Mouse (Mus musculus): ENCODE results near the gene Ppp1r13b. TPM values are rescaled to one million over a fixed set of nuclear protein-coding genes. Genes with fewer than 3 reads are reported as not detected.

Gene Ppp1r13b
- polyA plus RNA-seq, 1 experiment: 4.8 TPM

DNA sequence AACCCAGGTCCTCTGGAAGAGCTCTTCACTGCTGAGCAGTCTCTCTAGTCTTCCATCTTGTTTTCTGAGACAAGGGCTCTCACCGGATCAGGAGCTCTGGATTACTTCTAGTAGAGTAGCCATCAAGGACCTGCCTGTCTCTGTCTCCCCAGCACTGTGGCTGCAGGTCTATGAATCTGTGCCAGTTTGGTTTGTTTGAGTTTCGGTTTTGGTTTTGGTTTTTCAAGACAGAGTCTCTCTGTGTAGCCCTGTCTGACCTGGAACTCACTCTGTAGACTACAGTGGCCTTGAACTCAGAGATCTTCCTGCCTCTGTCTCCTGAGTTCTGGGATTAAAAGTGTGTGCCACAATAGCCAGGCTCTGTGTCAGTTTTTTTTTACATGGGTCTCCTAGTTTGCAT, 3.9 kb upstream of the Ppp1r13b start:
- Histone ChIP-seq H3ac (ENCODE audit: control insufficient read depth, insufficient read length, low read depth) (no peak overlapping the region), H3K79me3 (ENCODE audit: low read depth) (no peaks in the 10 kb centered on the region), H3K27me3 (ENCODE audit: control insufficient read depth, insufficient read depth, insufficient read length) (no peaks in the 10 kb centered on the region), H3K4me3 (ENCODE audit: insufficient read depth, poor library complexity, severe bottlenecking) (no peak overlapping the region), H3K36me3 (ENCODE audit: control insufficient read depth, insufficient read depth) (no peaks in the 10 kb centered on the region), H3K79me2 (ENCODE audit: control insufficient read depth, insufficient read depth) (peaks cover 7% of the 10 kb centered on the region)
- TF ChIP-seq FOSL1 (IDR thresholded peaks at IDR 0.05; ENCODE audit: insufficient read depth, low read length, poor library complexity, severe bottlenecking): no peak
- no peak for TF ChIP-seq USF1 (IDR thresholded peaks at IDR 0.05; ENCODE audit: low read depth)
- TF ChIP-seq CEBPB (IDR thresholded peaks at IDR 0.05; ENCODE audit: low read depth): no peak
- TF ChIP-seq CTCF (IDR thresholded peaks at IDR 0.05; ENCODE audit: control insufficient read depth, insufficient read depth, insufficient read length): no peak
- no peak for TF ChIP-seq MYOG (IDR thresholded peaks at IDR 0.05; ENCODE audit: control insufficient read depth, extremely low read depth, insufficient read length)
- TF ChIP-seq MAX (IDR thresholded peaks at IDR 0.05): no peak
- no peak for TF ChIP-seq MYOD1 (IDR thresholded peaks at IDR 0.05; ENCODE audit: control insufficient read depth, insufficient read length, low read depth)

DNA sequence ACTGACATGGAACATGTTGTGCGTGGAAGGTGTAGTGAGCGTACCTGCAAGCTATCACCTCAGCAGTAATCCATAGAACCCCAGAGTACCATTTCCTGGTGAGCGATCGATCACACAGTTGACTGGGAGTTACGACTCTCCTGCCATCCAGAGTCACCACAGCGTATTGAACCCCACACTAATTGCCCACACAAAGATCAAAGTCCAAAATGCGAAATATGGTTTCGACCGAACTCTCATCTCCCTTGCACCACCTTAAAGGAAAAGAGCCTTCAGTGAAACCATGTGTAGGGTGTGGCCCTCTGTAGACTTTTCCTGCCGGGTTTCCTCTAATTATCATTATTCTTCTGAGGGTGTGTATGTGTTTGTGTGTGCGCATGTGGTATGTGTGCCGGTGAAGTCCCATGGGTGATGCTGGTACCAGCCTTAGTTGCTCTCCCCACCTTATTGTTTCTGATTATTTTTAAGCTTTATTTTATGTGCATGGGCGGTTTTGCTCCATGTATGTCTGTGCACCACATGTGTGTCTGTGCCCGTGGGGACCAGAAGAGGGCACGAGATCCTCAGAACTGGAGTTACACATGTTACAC, 3.4 kb upstream of the Ppp1r13b start:
- H3K27me3 ChIP-seq (ENCODE audit: control insufficient read depth, insufficient read depth, insufficient read length): no peaks in the 10 kb centered on the region
- H3K36me3 ChIP-seq (ENCODE audit: control insufficient read depth, insufficient read depth): no peaks in the 10 kb centered on the region
- H3ac ChIP-seq (ENCODE audit: control insufficient read depth, insufficient read length, low read depth): no peak overlapping the region
- TF ChIP-seq MYOD1 (IDR thresholded peaks at IDR 0.05; ENCODE audit: control insufficient read depth, insufficient read length, low read depth) (no peak), USF1 (IDR thresholded peaks at IDR 0.05; ENCODE audit: low read depth) (no peak), MAX (IDR thresholded peaks at IDR 0.05) (no peak), MYOG (IDR thresholded peaks at IDR 0.05; ENCODE audit: control insufficient read depth, extremely low read depth, insufficient read length) (no peak), FOSL1 (IDR thresholded peaks at IDR 0.05; ENCODE audit: insufficient read depth, low read length, poor library complexity, severe bottlenecking) (no peak), CTCF (IDR thresholded peaks at IDR 0.05; ENCODE audit: control insufficient read depth, insufficient read depth, insufficient read length) (no peak), CEBPB (IDR thresholded peaks at IDR 0.05; ENCODE audit: low read depth) (no peak)
- no peaks in the 10 kb centered on the region for H3K79me3 ChIP-seq (ENCODE audit: low read depth)
- H3K79me2 ChIP-seq (ENCODE audit: control insufficient read depth, insufficient read depth): peaks cover 8% of the 10 kb centered on the region
- no peak overlapping the region for H3K4me3 ChIP-seq (ENCODE audit: insufficient read depth, poor library complexity, severe bottlenecking)

DNA sequence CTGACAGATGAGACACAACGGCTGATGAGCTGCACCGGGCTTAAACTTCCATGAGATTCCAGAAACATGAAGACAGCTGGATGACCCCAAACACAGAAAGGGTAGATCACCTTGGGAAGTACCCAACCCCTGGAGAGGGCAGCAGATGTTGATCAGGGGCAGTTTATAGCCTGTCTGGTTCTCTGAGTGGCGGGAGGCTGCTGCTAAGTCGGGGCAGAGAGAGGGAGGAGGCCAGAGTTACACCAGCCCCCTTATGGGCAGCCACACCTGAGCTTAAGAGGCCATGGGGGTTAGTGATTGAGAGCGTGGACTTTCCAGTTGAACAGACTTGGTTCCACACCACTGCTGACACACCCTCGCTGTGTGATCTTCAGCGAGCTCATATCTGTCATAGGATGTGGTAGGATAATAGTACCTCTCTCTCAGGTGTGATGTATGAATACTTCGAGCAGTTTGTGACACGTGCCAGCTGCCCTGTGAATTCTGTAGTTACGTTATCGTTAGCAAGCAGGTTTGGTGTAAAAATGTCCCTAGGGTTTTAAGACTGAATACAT, 1.2 kb upstream of the Ppp1r13b start:
- no peaks in the 10 kb centered on the region for H3K27me3 ChIP-seq (ENCODE audit: control insufficient read depth, insufficient read depth, insufficient read length)
- H3K79me3 ChIP-seq (ENCODE audit: low read depth): peaks cover 3% of the 10 kb centered on the region
- TF ChIP-seq USF1 (IDR thresholded peaks at IDR 0.05; ENCODE audit: low read depth) (no peak), MAX (IDR thresholded peaks at IDR 0.05) (no peak), MYOD1 (IDR thresholded peaks at IDR 0.05; ENCODE audit: control insufficient read depth, insufficient read length, low read depth) (no peak), FOSL1 (IDR thresholded peaks at IDR 0.05; ENCODE audit: insufficient read depth, low read length, poor library complexity, severe bottlenecking) (no peak), CTCF (IDR thresholded peaks at IDR 0.05; ENCODE audit: control insufficient read depth, insufficient read depth, insufficient read length) (no peak), MYOG (IDR thresholded peaks at IDR 0.05; ENCODE audit: control insufficient read depth, extremely low read depth, insufficient read length) (no peak), CEBPB (IDR thresholded peaks at IDR 0.05; ENCODE audit: low read depth) (no peak)
- H3K79me2 ChIP-seq (ENCODE audit: control insufficient read depth, insufficient read depth): peaks cover 8% of the 10 kb centered on the region
- no peaks in the 10 kb centered on the region for H3K36me3 ChIP-seq (ENCODE audit: control insufficient read depth, insufficient read depth)
- no peak overlapping the region for H3K4me3 ChIP-seq (ENCODE audit: insufficient read depth, poor library complexity, severe bottlenecking)
- H3ac ChIP-seq (ENCODE audit: control insufficient read depth, insufficient read length, low read depth): no peak overlapping the region

DNA sequence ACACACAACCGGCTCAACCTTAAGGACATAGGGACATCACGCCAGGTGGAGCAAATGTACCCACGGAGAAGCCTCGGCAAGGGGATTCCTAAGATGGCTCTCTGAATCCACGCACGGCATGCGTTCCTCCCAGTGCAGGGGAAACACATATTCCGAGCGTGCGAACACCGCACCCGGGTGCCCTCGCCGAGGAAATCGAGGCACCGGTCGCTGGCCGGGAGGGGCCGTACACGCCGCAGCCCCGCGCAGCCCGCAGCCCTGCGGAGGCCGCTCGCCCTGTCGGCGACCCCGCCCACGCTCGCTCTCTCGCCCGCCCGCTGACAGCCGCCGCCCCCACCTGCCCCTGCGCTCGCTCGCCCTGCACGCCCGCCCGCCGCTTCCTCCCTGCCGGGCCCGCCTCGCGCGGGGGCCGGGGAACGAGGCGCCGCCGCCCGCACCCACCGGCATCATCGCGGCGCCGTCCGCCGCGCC, 454 bp downstream of the Ppp1r13b start:
- Histone ChIP-seq H3K79me2 (ENCODE audit: control insufficient read depth, insufficient read depth) (peaks cover 8% of the 10 kb centered on the region), H3K79me3 (ENCODE audit: low read depth) (peaks cover 3% of the 10 kb centered on the region), H3ac (ENCODE audit: control insufficient read depth, insufficient read length, low read depth) (peak overlapping the region; percentile 53), H3K36me3 (ENCODE audit: control insufficient read depth, insufficient read depth) (no peaks in the 10 kb centered on the region), H3K27me3 (ENCODE audit: control insufficient read depth, insufficient read depth, insufficient read length) (no peaks in the 10 kb centered on the region), H3K4me3 (ENCODE audit: insufficient read depth, poor library complexity, severe bottlenecking) (peak overlapping the region; percentile 55)
- TF ChIP-seq MYOD1 (IDR thresholded peaks at IDR 0.05; ENCODE audit: control insufficient read depth, insufficient read length, low read depth) (no peak), USF1 (IDR thresholded peaks at IDR 0.05; ENCODE audit: low read depth) (no peak), CEBPB (IDR thresholded peaks at IDR 0.05; ENCODE audit: low read depth) (no peak), CTCF (IDR thresholded peaks at IDR 0.05; ENCODE audit: control insufficient read depth, insufficient read depth, insufficient read length) (no peak), MAX (IDR thresholded peaks at IDR 0.05) (no peak), FOSL1 (IDR thresholded peaks at IDR 0.05; ENCODE audit: insufficient read depth, low read length, poor library complexity, severe bottlenecking) (no peak), MYOG (IDR thresholded peaks at IDR 0.05; ENCODE audit: control insufficient read depth, extremely low read depth, insufficient read length) (no peak)

DNA sequence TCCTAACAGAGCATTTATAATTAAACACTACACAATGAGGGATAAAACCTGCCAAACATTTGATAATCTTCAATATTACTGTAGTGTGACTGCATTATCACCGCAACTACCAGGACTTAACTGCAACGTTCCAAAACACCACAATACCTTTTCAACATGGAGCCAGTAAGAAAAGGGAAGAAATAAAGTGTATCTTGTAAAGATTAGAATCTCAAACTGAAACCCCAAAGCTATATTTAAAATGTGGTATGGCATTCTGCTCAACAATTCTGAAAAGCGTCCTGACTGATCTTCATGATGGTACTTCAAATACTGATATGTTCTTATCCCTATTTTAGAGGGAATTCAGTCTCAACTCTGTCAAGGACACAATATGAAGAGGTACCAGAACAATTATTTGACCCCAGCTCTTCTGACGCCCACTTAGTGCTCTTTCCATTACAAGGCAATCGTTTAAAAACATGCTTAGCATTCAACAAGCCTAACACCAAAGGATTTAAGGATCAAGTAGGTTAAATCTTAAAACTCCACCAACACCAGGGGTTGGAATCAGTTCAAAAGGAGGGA, 1.5 kb downstream of the Ppp1r13b start:
- Histone ChIP-seq H3K4me3 (ENCODE audit: insufficient read depth, poor library complexity, severe bottlenecking) (no peak overlapping the region), H3K79me2 (ENCODE audit: control insufficient read depth, insufficient read depth) (peaks cover 8% of the 10 kb centered on the region), H3K36me3 (ENCODE audit: control insufficient read depth, insufficient read depth) (no peaks in the 10 kb centered on the region), H3K27me3 (ENCODE audit: control insufficient read depth, insufficient read depth, insufficient read length) (no peaks in the 10 kb centered on the region), H3K79me3 (ENCODE audit: low read depth) (peaks cover 3% of the 10 kb centered on the region), H3ac (ENCODE audit: control insufficient read depth, insufficient read length, low read depth) (no peak overlapping the region)
- TF ChIP-seq FOSL1 (IDR thresholded peaks at IDR 0.05; ENCODE audit: insufficient read depth, low read length, poor library complexity, severe bottlenecking) (no peak), CEBPB (IDR thresholded peaks at IDR 0.05; ENCODE audit: low read depth) (no peak), CTCF (IDR thresholded peaks at IDR 0.05; ENCODE audit: control insufficient read depth, insufficient read depth, insufficient read length) (no peak), MYOG (IDR thresholded peaks at IDR 0.05; ENCODE audit: control insufficient read depth, extremely low read depth, insufficient read length) (no peak), USF1 (IDR thresholded peaks at IDR 0.05; ENCODE audit: low read depth) (no peak), MYOD1 (IDR thresholded peaks at IDR 0.05; ENCODE audit: control insufficient read depth, insufficient read length, low read depth) (no peak), MAX (IDR thresholded peaks at IDR 0.05) (no peak)
